Mouse (Mus musculus) lung, embryonic 16.5 days (tissue): Measurements from ENCODE around the gene Gm11569. TPM values are rescaled to one million over a fixed set of nuclear protein-coding genes. Genes with fewer than 3 reads are reported as not detected.
"Not testable (repeated sequence)": the region's sequence is repeated elsewhere in the genome, so short reads cannot be mapped to it uniquely, and the experiment has no call there.

Experiments
- ATAC-seq: fragments of 200-750 bp; cut with Nextera tagmentation; 2 replicates; pipeline ENCODE4 v1.8.0; 2017; ENCODE audit warnings: low read depth, mild to moderate bottlenecking, moderate library complexity
- H3K27ac ChIP-seq: fragments of 300-500 bp; sonication (generic); 2 replicates; pipeline ENCODE4 v1.5.1; 2014; ENCODE audit warnings: mild to moderate bottlenecking, control low read depth, low read length
- H3K27me3 ChIP-seq: fragments of 300-500 bp; sonication (generic); 2 replicates; pipeline ENCODE4 v1.6.1; 2014; ENCODE audit warnings: low read depth, low read length, mixed read lengths; ENCODE audit not compliant: control insufficient read depth, insufficient read depth
- H3K36me3 ChIP-seq: fragments of 300-500 bp; sonication (generic); 2 replicates; pipeline ENCODE4 v1.6.1; 2014; ENCODE audit warnings: low read length; ENCODE audit not compliant: control insufficient read depth, insufficient read depth
- H3K4me1 ChIP-seq: fragments of 300-500 bp; sonication (generic); replicated peaks from 2 replicates; pipeline ENCODE4 v1.6.1; 2014; ENCODE audit warnings: low read length, mixed read lengths; ENCODE audit not compliant: control insufficient read depth, insufficient read depth
- H3K4me2 ChIP-seq: fragments of 300-500 bp; sonication (generic); 2 replicates; pipeline ENCODE4 v1.6.1; 2014; ENCODE audit warnings: low read depth, low read length, control low read depth
- H3K4me3 ChIP-seq: fragments of 300-500 bp; sonication (generic); 2 replicates; pipeline ENCODE4 v1.5.1; 2014; ENCODE audit warnings: mild to moderate bottlenecking, low read length, control low read depth
- H3K9ac ChIP-seq: fragments of 300-500 bp; sonication (generic); 2 replicates; pipeline ENCODE4 v1.6.1; 2014; ENCODE audit warnings: low read length, control low read depth
- H3K9me3 ChIP-seq: fragments of 300-500 bp; sonication (generic); 2 replicates; pipeline ENCODE4 v1.6.1; 2016; ENCODE audit warnings: low read length; ENCODE audit not compliant: control insufficient read depth
- WGBS: fragments of 180-500 bp; shearing (Covaris S2); extraction: QIAGEN DNeasy Blood & Tissue Kit; methylation state at CpG from one replicate; pipeline ENCODE4 v1.1.7; 2014; 5-methylcytosine and 5-hydroxymethylcytosine counted together
- polyA plus RNA-seq: library from polyadenylated mRNA; unstranded; fragments of >200 nt; fragmentation: Nextera tagmentation; extraction: Ambion mirVana; gene quantifications from 2 replicates; pipeline ENCODE4 v1.2.1, GENCODE M21; 2015

The Gm11569 gene
- polyA plus RNA-seq, 1 experiment from 2014 or later: not detected

- no peaks in the 10 kb centered on the region for H3K9me3 ChIP-seq
- no peak for ATAC-seq
- no peaks in the 10 kb centered on the region for H3K4me1 ChIP-seq
- H3K27ac ChIP-seq: no peak overlapping the region
- WGBS: 62% methylated on average over 7 of the region's 7 CpGs
- no peak overlapping the region for H3K4me3 ChIP-seq
- no peaks in the 10 kb centered on the region for H3K27me3 ChIP-seq
- H3K36me3 ChIP-seq: no peaks in the 10 kb centered on the region
- H3K4me2 ChIP-seq: no peak overlapping the region
- H3K9ac ChIP-seq: no peak overlapping the region
These were observed 20.3 kb downstream of the Gm11569 start for GRCm38 (mm10) chr11:99778401-99778800.

DNA sequence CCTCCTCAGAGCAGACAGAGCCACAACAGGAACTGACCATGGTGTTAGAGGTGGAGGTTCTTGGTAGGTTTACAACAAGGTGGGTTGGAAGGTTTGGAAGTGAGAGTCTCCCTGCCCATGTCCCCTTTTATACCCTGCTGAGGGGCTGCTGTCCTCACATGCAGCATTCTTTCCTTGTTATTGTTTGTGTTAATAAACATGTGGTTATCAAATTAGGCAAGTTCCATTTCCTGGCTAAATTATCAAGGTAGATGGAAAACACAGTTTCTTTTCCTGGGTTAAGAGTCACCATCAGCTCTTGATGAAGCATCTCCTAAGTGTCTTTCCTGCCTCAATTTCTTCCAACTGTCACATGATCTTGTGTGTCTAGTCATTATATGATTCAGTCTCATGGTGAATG lies 25.9 kb downstream of the Gm11569 start, which contains the start of gene Gm11595:
TSS of gene Gm11595 (minus strand) at position 101 of the 400 bp plus-strand sequence.
- not testable (repeated sequence) for H3K27me3 ChIP-seq, H3K4me1 ChIP-seq, H3K36me3 ChIP-seq, ATAC-seq, H3K9me3 ChIP-seq, H3K9ac ChIP-seq, H3K4me2 ChIP-seq, H3K27ac ChIP-seq, H3K4me3 ChIP-seq

DNA sequence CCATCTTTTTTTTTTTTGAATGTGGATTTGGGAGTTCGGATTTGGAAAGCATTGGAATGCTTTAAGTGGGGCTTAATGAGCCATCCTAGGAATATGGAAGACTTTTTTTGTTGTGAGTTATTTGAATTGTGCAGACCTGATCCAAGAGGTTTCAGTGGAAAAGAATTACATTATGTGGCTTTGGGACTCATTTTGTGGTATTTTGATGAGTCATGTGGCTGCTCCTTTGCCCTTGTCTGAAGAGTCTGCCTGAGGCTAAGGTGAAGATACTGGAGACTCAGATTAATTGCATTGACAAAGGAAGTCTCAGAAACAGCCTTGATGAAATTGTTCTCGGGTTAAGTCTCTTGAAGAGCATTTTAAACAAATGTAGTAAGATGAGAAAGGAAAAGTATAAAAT lies 30.3 kb downstream of the Gm11569 start:
- Histone ChIP-seq H3K9ac (no peak overlapping the region), H3K27me3 (no peaks in the 10 kb centered on the region), H3K4me3 (no peak overlapping the region), H3K27ac (no peak overlapping the region), H3K4me2 (no peak overlapping the region), H3K9me3 (no peaks in the 10 kb centered on the region), H3K4me1 (no peaks in the 10 kb centered on the region), H3K36me3 (no peaks in the 10 kb centered on the region)
- WGBS: 60% methylated on average over 2 of the region's 2 CpGs
- no peak for ATAC-seq

DNA sequence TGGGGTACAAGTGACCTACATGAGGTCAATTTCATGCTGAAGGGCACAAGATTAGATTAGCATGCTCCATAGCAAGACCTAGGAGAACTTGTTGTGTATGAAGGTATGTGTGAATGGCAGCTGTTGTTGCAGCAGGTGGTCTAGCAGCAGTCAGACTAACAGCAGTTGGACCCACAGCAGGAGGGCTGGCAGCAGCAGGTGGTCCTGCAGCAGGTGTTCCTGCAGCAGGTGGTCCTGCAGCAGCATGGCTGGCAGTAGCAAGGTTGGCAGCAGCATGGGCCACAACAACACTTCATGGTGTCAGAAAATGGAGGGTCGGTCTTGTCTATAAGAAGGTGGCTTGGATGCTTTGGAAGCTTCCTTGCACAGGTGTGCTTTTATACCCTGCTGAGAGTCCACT lies 39.9 kb downstream of the Gm11569 start:
- WGBS: 79% methylated on average over 1 of the region's 1 CpGs
- Histone ChIP-seq H3K9me3 (no peaks in the 10 kb centered on the region), H3K4me2 (no peak overlapping the region), H3K27me3 (no peaks in the 10 kb centered on the region), H3K27ac (no peak overlapping the region), H3K4me1 (no peaks in the 10 kb centered on the region), H3K36me3 (no peaks in the 10 kb centered on the region), H3K9ac (no peak overlapping the region), H3K4me3 (no peak overlapping the region)
- ATAC-seq: no peak

Other genes with a start within 250 kb of the Gm11569 start
- gene Krtap3-3, start 248.1 kb downstream of the Gm11569 start, polyA plus RNA-seq: not detected in 2 replicates
- not detected in 2 replicates for gene Krtap3-2, start 242.1 kb downstream of the Gm11569 start, polyA plus RNA-seq
- not detected in 2 replicates for gene Gm11939, start 239.5 kb downstream of the Gm11569 start, polyA plus RNA-seq
- gene Krtap3-1, start 232.3 kb downstream of the Gm11569 start, polyA plus RNA-seq: not detected in 2 replicates
- gene Krtap1-5, start 217.9 kb downstream of the Gm11569 start, polyA plus RNA-seq: not detected in 2 replicates
- gene Krtap1-4, start 215.3 kb downstream of the Gm11569 start, polyA plus RNA-seq: not detected in 2 replicates
- gene Krtap1-3, start 207.6 kb downstream of the Gm11569 start, polyA plus RNA-seq: not detected in 2 replicates
- gene Krtap9-3, start 200.8 kb downstream of the Gm11569 start, polyA plus RNA-seq: not detected in 2 replicates
- not detected in 2 replicates for gene Gm11938, start 195.6 kb downstream of the Gm11569 start, polyA plus RNA-seq
- gene Gm11937, start 188.7 kb downstream of the Gm11569 start, polyA plus RNA-seq: not detected in 2 replicates
- not detected in 2 replicates for gene Krtap2-4, start 184.1 kb downstream of the Gm11569 start, polyA plus RNA-seq
- gene Gm11562, start 178.5 kb downstream of the Gm11569 start, polyA plus RNA-seq: not detected in 2 replicates
- gene Krtap4-1, start 170.7 kb downstream of the Gm11569 start, polyA plus RNA-seq: not detected in 2 replicates
- gene Krtap4-2, start 163.8 kb downstream of the Gm11569 start, polyA plus RNA-seq: not detected in 2 replicates
- gene Krtap4-7, start 154.8 kb downstream of the Gm11569 start, polyA plus RNA-seq: not detected in 2 replicates
- not detected in 2 replicates for gene Gm11555, start 148.7 kb downstream of the Gm11569 start, polyA plus RNA-seq
- not detected in 2 replicates for gene Gm11563, start 140.0 kb downstream of the Gm11569 start, polyA plus RNA-seq
- gene Krtap4-6, start 133.0 kb downstream of the Gm11569 start, polyA plus RNA-seq: not detected in 2 replicates
- gene Gm14190, start 108.2 kb downstream of the Gm11569 start, polyA plus RNA-seq: not detected in 2 replicates
- not detected in 2 replicates for gene Gm14180, start 64.6 kb downstream of the Gm11569 start, polyA plus RNA-seq
- not detected in 2 replicates for gene Gm11595, start 26.0 kb downstream of the Gm11569 start, polyA plus RNA-seq
- gene Krtap4-8, start 18.2 kb downstream of the Gm11569 start, polyA plus RNA-seq: not detected in 2 replicates
- gene Krtap4-9, start 13.7 kb downstream of the Gm11569 start, polyA plus RNA-seq: not detected in 2 replicates
- gene Gm11596, start 5.5 kb downstream of the Gm11569 start, polyA plus RNA-seq: not detected in 2 replicates
- gene Gm11554, start 5.5 kb upstream of the Gm11569 start, polyA plus RNA-seq: not detected in 2 replicates
- gene Krtap4-13, start 11.0 kb upstream of the Gm11569 start, polyA plus RNA-seq: not detected in 2 replicates
- gene Gm11564, start 16.7 kb upstream of the Gm11569 start, polyA plus RNA-seq: not detected in 2 replicates
- gene 2300003K06Rik, start 39.1 kb upstream of the Gm11569 start, polyA plus RNA-seq: not detected in 2 replicates
- gene Krtap4-16, start 52.7 kb upstream of the Gm11569 start, polyA plus RNA-seq: not detected in 2 replicates
- gene Gm11568, start 59.0 kb upstream of the Gm11569 start, polyA plus RNA-seq: not detected in 2 replicates
- not detected in 2 replicates for gene Gm11559, start 65.5 kb upstream of the Gm11569 start, polyA plus RNA-seq
- gene Krtap9-1, start 74.5 kb upstream of the Gm11569 start, polyA plus RNA-seq: not detected in 2 replicates
- not detected in 2 replicates for gene Gm11567, start 80.3 kb upstream of the Gm11569 start, polyA plus RNA-seq
- gene Krtap31-1, start 109.0 kb upstream of the Gm11569 start, polyA plus RNA-seq: not detected in 2 replicates
- gene Gm11565, start 115.8 kb upstream of the Gm11569 start, polyA plus RNA-seq: not detected in 2 replicates
- gene Krtap31-2, start 137.4 kb upstream of the Gm11569 start, polyA plus RNA-seq: not detected in 2 replicates
- not detected in 2 replicates for gene Krtap9-5, start 149.5 kb upstream of the Gm11569 start, polyA plus RNA-seq
- gene Krtap29-1, start 180.1 kb upstream of the Gm11569 start, polyA plus RNA-seq: not detected in 2 replicates
- not detected in 2 replicates for gene Krtap16-1, start 187.7 kb upstream of the Gm11569 start, polyA plus RNA-seq
- gene Krtap17-1, start 195.1 kb upstream of the Gm11569 start, polyA plus RNA-seq: 0.83 and 1.2 TPM in 2 replicates
- gene Krt33a, start 217.3 kb upstream of the Gm11569 start, polyA plus RNA-seq: not detected in 2 replicates
- not detected in 2 replicates for gene Krt33b, start 230.9 kb upstream of the Gm11569 start, polyA plus RNA-seq
- gene Krt34, start 242.6 kb upstream of the Gm11569 start, polyA plus RNA-seq: 0.21 and 0.44 TPM in 2 replicates